Mouse (Mus musculus): ENCODE data around the gene Sergef. TPM values are rescaled to one million over a fixed set of nuclear protein-coding genes. Genes with fewer than 3 reads are reported as not detected.

The Sergef gene
- polyA plus RNA-seq, 1 experiment from 2014 or later, result 11.6 TPM

DNA sequence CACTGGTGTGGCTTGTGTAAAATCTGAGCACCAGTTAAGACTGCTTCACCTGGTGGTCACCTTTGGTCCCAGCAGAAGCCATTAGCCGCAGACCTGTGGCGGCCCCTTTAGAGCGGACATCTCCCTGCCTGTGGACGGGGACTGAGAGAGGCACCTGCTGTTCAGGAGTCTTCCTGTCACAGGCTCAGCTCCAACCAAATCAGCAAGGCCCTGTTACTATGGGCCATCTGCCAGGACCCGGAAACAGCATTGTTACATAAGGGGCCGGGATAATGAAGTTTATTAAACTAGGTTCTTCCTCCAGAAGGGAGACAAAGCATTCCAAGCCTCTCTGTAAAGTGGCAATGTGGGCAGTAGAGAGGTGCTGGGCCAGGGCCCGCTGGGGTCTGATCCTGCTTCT is 36.6 kb downstream of the Sergef start:
- no peak for DNase-seq (ENCODE audit: low spot score)
- ATAC-seq (replicated peaks; ENCODE audit: insufficient number of reproducible peaks, low FRiP score, low TSS enrichment, low read depth), result no peak
- 87% methylated on average over 7 of the region's 7 CpGs for WGBS
- Histone ChIP-seq H3K4me2 (ENCODE audit: low read depth, low read length) (no peak overlapping the region), H3K27ac (replicated peaks; ENCODE audit: low read depth, low read length) (no peak overlapping the region), H3K9ac (replicated peaks; ENCODE audit: low read length) (no peak overlapping the region), H3K4me1 (ENCODE audit: control insufficient read depth, insufficient read depth, low read length) (no peaks in the 10 kb centered on the region), H3K9me3 (replicated peaks; ENCODE audit: control insufficient read depth, low read length) (no peaks in the 10 kb centered on the region), H3K27me3 (ENCODE audit: control insufficient read depth, insufficient read depth, low read length) (no peaks in the 10 kb centered on the region), H3K4me3 (ENCODE audit: low read depth, low read length) (no peak overlapping the region), H3K36me3 (replicated peaks; ENCODE audit: control insufficient read depth, insufficient read depth, low read depth, low read length) (no peaks in the 10 kb centered on the region)

DNA sequence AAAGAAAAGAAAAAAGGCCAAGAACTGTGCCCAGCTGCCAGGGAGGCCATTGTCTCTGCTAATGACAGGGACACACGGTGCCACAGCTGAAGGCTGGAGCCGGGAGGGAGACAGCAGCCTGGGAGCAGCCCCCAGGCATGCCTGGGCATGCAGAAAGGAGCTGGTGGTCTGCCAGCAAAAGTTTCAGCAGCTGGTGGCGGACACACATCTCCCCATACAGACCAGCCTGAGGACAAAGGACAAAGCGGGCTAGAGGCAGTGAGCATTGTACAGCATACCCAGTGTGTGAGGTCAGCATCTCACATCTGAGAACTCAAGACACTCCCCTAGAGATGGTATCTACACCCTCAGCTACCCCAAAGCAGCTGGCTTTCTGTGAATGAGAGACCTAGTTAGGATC is 37.5 kb downstream of the Sergef start:
- ATAC-seq (replicated peaks; ENCODE audit: insufficient number of reproducible peaks, low FRiP score, low TSS enrichment, low read depth), result no peak; the same call in 1 of the 2 replicates
- Histone ChIP-seq H3K27ac (replicated peaks; ENCODE audit: low read depth, low read length) (no peak overlapping the region), H3K36me3 (replicated peaks; ENCODE audit: control insufficient read depth, insufficient read depth, low read depth, low read length) (no peaks in the 10 kb centered on the region), H3K9me3 (replicated peaks; ENCODE audit: control insufficient read depth, low read length) (no peaks in the 10 kb centered on the region), H3K4me1 (ENCODE audit: control insufficient read depth, insufficient read depth, low read length) (no peaks in the 10 kb centered on the region), H3K4me3 (ENCODE audit: low read depth, low read length) (no peak overlapping the region), H3K27me3 (ENCODE audit: control insufficient read depth, insufficient read depth, low read length) (no peaks in the 10 kb centered on the region), H3K4me2 (ENCODE audit: low read depth, low read length) (no peak overlapping the region), H3K9ac (replicated peaks; ENCODE audit: low read length) (no peak overlapping the region)
- DNase-seq (ENCODE audit: low spot score), result no peak
- 59% methylated on average over 4 of the region's 4 CpGs for WGBS

GRCm38 (mm10) chr7:46601097-46601496 is 38.5 kb downstream of the Sergef start:
- peak; percentile 11 for DNase-seq (ENCODE audit: low spot score)
- Histone ChIP-seq H3K9ac (replicated peaks; ENCODE audit: low read length) (no peak overlapping the region), H3K27ac (replicated peaks; ENCODE audit: low read depth, low read length) (no peak overlapping the region), H3K4me3 (ENCODE audit: low read depth, low read length) (no peak overlapping the region), H3K27me3 (ENCODE audit: control insufficient read depth, insufficient read depth, low read length) (no peaks in the 10 kb centered on the region), H3K36me3 (replicated peaks; ENCODE audit: control insufficient read depth, insufficient read depth, low read depth, low read length) (no peaks in the 10 kb centered on the region), H3K4me2 (ENCODE audit: low read depth, low read length) (no peak overlapping the region), H3K9me3 (replicated peaks; ENCODE audit: control insufficient read depth, low read length) (no peaks in the 10 kb centered on the region), H3K4me1 (ENCODE audit: control insufficient read depth, insufficient read depth, low read length) (no peaks in the 10 kb centered on the region)
- WGBS, result 55% methylated on average over 5 of the region's 5 CpGs
- no peak for ATAC-seq (replicated peaks; ENCODE audit: insufficient number of reproducible peaks, low FRiP score, low TSS enrichment, low read depth)

GRCm38 (mm10) chr7:46597006-46597405 is 42.6 kb downstream of the Sergef start:
- DNase-seq (ENCODE audit: low spot score), result peak; percentile 56
- 88% methylated on average over 2 of the region's 2 CpGs for WGBS
- Histone ChIP-seq H3K4me2 (ENCODE audit: low read depth, low read length) (no peak overlapping the region), H3K9me3 (replicated peaks; ENCODE audit: control insufficient read depth, low read length) (no peaks in the 10 kb centered on the region), H3K27ac (replicated peaks; ENCODE audit: low read depth, low read length) (no peak overlapping the region), H3K4me3 (ENCODE audit: low read depth, low read length) (no peak overlapping the region), H3K9ac (replicated peaks; ENCODE audit: low read length) (no peak overlapping the region), H3K36me3 (replicated peaks; ENCODE audit: control insufficient read depth, insufficient read depth, low read depth, low read length) (no peaks in the 10 kb centered on the region), H3K4me1 (ENCODE audit: control insufficient read depth, insufficient read depth, low read length) (no peaks in the 10 kb centered on the region), H3K27me3 (ENCODE audit: control insufficient read depth, insufficient read depth, low read length) (no peaks in the 10 kb centered on the region)
- no peak for ATAC-seq (replicated peaks; ENCODE audit: insufficient number of reproducible peaks, low FRiP score, low TSS enrichment, low read depth)

DNA sequence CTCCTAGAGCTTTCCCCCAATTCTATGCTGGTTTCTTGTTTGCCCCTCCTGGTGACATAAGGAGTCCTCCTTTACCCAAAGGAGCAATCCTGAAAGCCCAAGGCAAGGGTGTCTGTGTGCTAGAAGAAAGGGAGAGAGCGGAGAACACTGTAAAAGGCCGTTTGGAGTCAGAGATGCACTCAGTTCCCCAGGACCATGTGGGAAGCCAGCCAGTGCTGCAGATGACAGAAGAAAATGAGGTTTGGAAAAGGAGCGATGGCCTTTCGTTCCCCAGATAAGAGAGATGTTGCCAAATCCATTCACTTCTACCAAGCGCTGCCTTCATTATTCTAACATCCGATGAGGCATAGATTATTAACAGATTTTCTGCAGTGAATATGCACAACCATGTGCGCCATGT is 48.1 kb downstream of the Sergef start:
- H3K27me3 ChIP-seq (ENCODE audit: control insufficient read depth, insufficient read depth, low read length), result no peaks in the 10 kb centered on the region
- 89% methylated on average over 7 of the region's 7 CpGs for WGBS
- H3K36me3 ChIP-seq (replicated peaks; ENCODE audit: control insufficient read depth, insufficient read depth, low read depth, low read length), result no peaks in the 10 kb centered on the region

DNA sequence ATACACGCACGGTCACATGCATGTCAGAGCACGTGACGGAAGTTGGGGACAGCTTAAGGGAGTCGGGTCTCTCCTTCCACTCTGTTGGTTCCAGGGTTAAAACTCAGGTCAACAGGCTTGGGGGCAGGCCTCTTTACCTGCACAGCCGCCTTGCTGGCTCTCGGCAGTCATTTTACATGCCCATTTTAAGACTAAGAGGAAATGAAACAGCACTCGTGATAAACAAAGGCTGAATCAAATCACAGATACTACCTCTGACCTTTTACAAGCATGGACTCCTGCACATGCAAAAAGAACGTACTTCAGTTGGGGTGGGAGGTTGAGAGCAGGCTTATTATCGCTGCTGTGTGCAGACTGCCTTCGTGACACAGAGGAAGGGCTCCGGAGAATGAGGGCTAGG is 50.4 kb downstream of the Sergef start:
- Histone ChIP-seq H3K27ac (replicated peaks; ENCODE audit: low read depth, low read length) (no peak overlapping the region), H3K9ac (replicated peaks; ENCODE audit: low read length) (no peak overlapping the region), H3K4me3 (ENCODE audit: low read depth, low read length) (no peak overlapping the region), H3K4me1 (ENCODE audit: control insufficient read depth, insufficient read depth, low read length) (no peaks in the 10 kb centered on the region), H3K36me3 (replicated peaks; ENCODE audit: control insufficient read depth, insufficient read depth, low read depth, low read length) (no peaks in the 10 kb centered on the region), H3K27me3 (ENCODE audit: control insufficient read depth, insufficient read depth, low read length) (no peaks in the 10 kb centered on the region), H3K9me3 (replicated peaks; ENCODE audit: control insufficient read depth, low read length) (no peaks in the 10 kb centered on the region), H3K4me2 (ENCODE audit: low read depth, low read length) (no peak overlapping the region)
- ATAC-seq (replicated peaks; ENCODE audit: insufficient number of reproducible peaks, low FRiP score, low TSS enrichment, low read depth) (no peak), DNase-seq (ENCODE audit: low spot score) (no peak)
- whole genome bisulfite sequencing, result 85% methylated on average over 12 of the region's 12 CpGs

More for the DNA sequence above, 48.1 kb downstream of the Sergef start:
- H3K4me1 ChIP-seq (ENCODE audit: control insufficient read depth, insufficient read depth, low read length), result no peaks in the 10 kb centered on the region
- H3K4me3 ChIP-seq (ENCODE audit: low read depth, low read length), result no peak overlapping the region
- no peaks in the 10 kb centered on the region for H3K9me3 ChIP-seq (replicated peaks; ENCODE audit: control insufficient read depth, low read length)
- H3K27ac ChIP-seq (replicated peaks; ENCODE audit: low read depth, low read length), result no peak overlapping the region
- no peak overlapping the region for H3K9ac ChIP-seq (replicated peaks; ENCODE audit: low read length)
- DNase-seq (ENCODE audit: low spot score) (no peak), ATAC-seq (replicated peaks; ENCODE audit: insufficient number of reproducible peaks, low FRiP score, low TSS enrichment, low read depth) (no peak)
- H3K4me2 ChIP-seq (ENCODE audit: low read depth, low read length), result no peak overlapping the region

GRCm38 (mm10) chr7:46588005-46588404 is 51.6 kb downstream of the Sergef start:
- ATAC-seq (replicated peaks; ENCODE audit: insufficient number of reproducible peaks, low FRiP score, low TSS enrichment, low read depth) (no peak), DNase-seq (ENCODE audit: low spot score) (no peak)
- Histone ChIP-seq H3K27ac (replicated peaks; ENCODE audit: low read depth, low read length) (no peak overlapping the region), H3K4me1 (ENCODE audit: control insufficient read depth, insufficient read depth, low read length) (no peaks in the 10 kb centered on the region), H3K4me2 (ENCODE audit: low read depth, low read length) (no peak overlapping the region), H3K27me3 (ENCODE audit: control insufficient read depth, insufficient read depth, low read length) (no peaks in the 10 kb centered on the region), H3K36me3 (replicated peaks; ENCODE audit: control insufficient read depth, insufficient read depth, low read depth, low read length) (no peaks in the 10 kb centered on the region), H3K9ac (replicated peaks; ENCODE audit: low read length) (no peak overlapping the region), H3K4me3 (ENCODE audit: low read depth, low read length) (no peak overlapping the region), H3K9me3 (replicated peaks; ENCODE audit: control insufficient read depth, low read length) (no peaks in the 10 kb centered on the region)
- WGBS, result 70% methylated on average over 7 of the region's 7 CpGs

DNA sequence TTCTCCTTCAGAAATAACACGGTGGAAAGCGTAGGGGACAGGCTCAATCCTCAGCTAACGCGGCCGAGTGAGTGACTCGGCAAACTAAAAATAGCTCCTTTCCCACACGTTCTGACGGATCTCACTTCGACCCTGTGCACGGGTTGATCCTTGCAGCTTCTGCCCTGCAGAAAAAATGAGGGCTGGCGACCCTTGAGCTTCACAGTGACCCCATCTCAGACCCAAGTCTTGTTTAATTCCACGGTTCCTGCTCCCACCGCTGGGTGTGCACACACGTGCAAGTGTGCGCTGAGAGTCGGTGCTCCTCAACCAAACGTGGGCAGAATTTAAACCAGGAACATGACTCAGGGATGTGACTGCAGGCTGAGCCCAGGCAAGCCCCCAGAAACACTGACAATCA is 52.1 kb downstream of the Sergef start:
- no peaks in the 10 kb centered on the region for H3K36me3 ChIP-seq (replicated peaks; ENCODE audit: control insufficient read depth, insufficient read depth, low read depth, low read length)
- no peaks in the 10 kb centered on the region for H3K9me3 ChIP-seq (replicated peaks; ENCODE audit: control insufficient read depth, low read length)
- ATAC-seq (replicated peaks; ENCODE audit: insufficient number of reproducible peaks, low FRiP score, low TSS enrichment, low read depth) (no peak), DNase-seq (ENCODE audit: low spot score) (no peak)
- no peak overlapping the region for H3K27ac ChIP-seq (replicated peaks; ENCODE audit: low read depth, low read length)
- H3K4me1 ChIP-seq (ENCODE audit: control insufficient read depth, insufficient read depth, low read length), result no peaks in the 10 kb centered on the region
- 58% methylated on average over 17 of the region's 17 CpGs for WGBS
- no peaks in the 10 kb centered on the region for H3K27me3 ChIP-seq (ENCODE audit: control insufficient read depth, insufficient read depth, low read length)
- H3K4me2 ChIP-seq (ENCODE audit: low read depth, low read length), result no peak overlapping the region
- no peak overlapping the region for H3K4me3 ChIP-seq (ENCODE audit: low read depth, low read length)
- no peak overlapping the region for H3K9ac ChIP-seq (replicated peaks; ENCODE audit: low read length)

Measured in embryonic facial prominence, embryonic 11.5 days (tissue).